Mouse (Mus musculus): ENCODE data around the gene Rgcc. TPM values are rescaled to one million over a fixed set of nuclear protein-coding genes. Genes with fewer than 3 reads are reported as not detected.

Rgcc gene
- polyA plus RNA-seq, 1 experiment from 2014 or later, result 173 TPM

- Histone ChIP-seq H3K36me3 (ENCODE audit: control insufficient read depth, insufficient read depth, low read length) (no peaks in the 10 kb centered on the region), H3K9me3 (ENCODE audit: control insufficient read depth, low read length) (peaks cover 4% of the 10 kb centered on the region; the same call in 1 of the 2 replicates), H3K4me2 (ENCODE audit: low read depth, low read length) (no peak overlapping the region), H3K27ac (ENCODE audit: low read length) (no peak overlapping the region), H3K4me3 (ENCODE audit: low read length) (no peak overlapping the region), H3K27me3 (ENCODE audit: control insufficient read depth, insufficient read depth, low read depth, low read length) (no peaks in the 10 kb centered on the region), H3K9ac (ENCODE audit: low read length) (no peak overlapping the region), H3K4me1 (replicated peaks; ENCODE audit: control insufficient read depth, insufficient read depth, low read length) (peaks cover 3% of the 10 kb centered on the region)
- WGBS, result 84% methylated on average over 6 of the region's 6 CpGs
- ATAC-seq (ENCODE audit: low read depth), result no peak
Observed at GRCm38 (mm10) chr14:79265738-79266137, 35.7 kb downstream of the Rgcc start.

- H3K4me1 ChIP-seq (replicated peaks; ENCODE audit: control insufficient read depth, insufficient read depth, low read length), result no peaks in the 10 kb centered on the region
- no peak overlapping the region for H3K4me2 ChIP-seq (ENCODE audit: low read depth, low read length)
- no peak for ATAC-seq (ENCODE audit: low read depth)
- no peaks in the 10 kb centered on the region for H3K27me3 ChIP-seq (ENCODE audit: control insufficient read depth, insufficient read depth, low read depth, low read length)
- H3K9ac ChIP-seq (ENCODE audit: low read length), result no peak overlapping the region
- H3K9me3 ChIP-seq (ENCODE audit: control insufficient read depth, low read length), result no peaks in the 10 kb centered on the region
- no peak overlapping the region for H3K4me3 ChIP-seq (ENCODE audit: low read length)
- H3K36me3 ChIP-seq (ENCODE audit: control insufficient read depth, insufficient read depth, low read length), result no peaks in the 10 kb centered on the region
- WGBS, result 75% methylated on average over 3 of the region's 3 CpGs
- H3K27ac ChIP-seq (ENCODE audit: low read length), result no peak overlapping the region
Observed at GRCm38 (mm10) chr14:79263321-79263720, 38.1 kb downstream of the Rgcc start.

GRCm38 (mm10) chr14:79262677-79263076 lies 38.8 kb downstream of the Rgcc start:
- H3K36me3 ChIP-seq (ENCODE audit: control insufficient read depth, insufficient read depth, low read length), result no peaks in the 10 kb centered on the region
- no peak overlapping the region for H3K4me3 ChIP-seq (ENCODE audit: low read length)
- no peaks in the 10 kb centered on the region for H3K9me3 ChIP-seq (ENCODE audit: control insufficient read depth, low read length)
- no peak for ATAC-seq (ENCODE audit: low read depth)
- WGBS, result 75% methylated on average over 4 of the region's 4 CpGs
- no peak overlapping the region for H3K4me2 ChIP-seq (ENCODE audit: low read depth, low read length)
- no peak overlapping the region for H3K9ac ChIP-seq (ENCODE audit: low read length)
- H3K4me1 ChIP-seq (replicated peaks; ENCODE audit: control insufficient read depth, insufficient read depth, low read length), result no peaks in the 10 kb centered on the region
- no peaks in the 10 kb centered on the region for H3K27me3 ChIP-seq (ENCODE audit: control insufficient read depth, insufficient read depth, low read depth, low read length)
- no peak overlapping the region for H3K27ac ChIP-seq (ENCODE audit: low read length)

GRCm38 (mm10) chr14:79259062-79259779 lies 42.2 kb downstream of the Rgcc start:
- no peak overlapping the region for H3K27ac ChIP-seq (ENCODE audit: low read length)
- no peak for ATAC-seq (ENCODE audit: low read depth)
- H3K4me3 ChIP-seq (ENCODE audit: low read length), result no peak overlapping the region
- no peak overlapping the region for H3K9ac ChIP-seq (ENCODE audit: low read length)
- WGBS, result 32% methylated on average over 10 of the region's 10 CpGs
- H3K27me3 ChIP-seq (ENCODE audit: control insufficient read depth, insufficient read depth, low read depth, low read length), result no peaks in the 10 kb centered on the region
- H3K36me3 ChIP-seq (ENCODE audit: control insufficient read depth, insufficient read depth, low read length), result no peaks in the 10 kb centered on the region
- no peak overlapping the region for H3K4me2 ChIP-seq (ENCODE audit: low read depth, low read length)
- H3K4me1 ChIP-seq (replicated peaks; ENCODE audit: control insufficient read depth, insufficient read depth, low read length), result no peaks in the 10 kb centered on the region
- H3K9me3 ChIP-seq (ENCODE audit: control insufficient read depth, low read length), result no peaks in the 10 kb centered on the region

GRCm38 (mm10) chr14:79256656-79257055 lies 44.8 kb downstream of the Rgcc start:
- Histone ChIP-seq H3K27me3 (ENCODE audit: control insufficient read depth, insufficient read depth, low read depth, low read length) (no peaks in the 10 kb centered on the region), H3K9me3 (ENCODE audit: control insufficient read depth, low read length) (no peaks in the 10 kb centered on the region), H3K4me1 (replicated peaks; ENCODE audit: control insufficient read depth, insufficient read depth, low read length) (no peaks in the 10 kb centered on the region), H3K4me2 (ENCODE audit: low read depth, low read length) (no peak overlapping the region), H3K27ac (ENCODE audit: low read length) (no peak overlapping the region), H3K9ac (ENCODE audit: low read length) (no peak overlapping the region), H3K36me3 (ENCODE audit: control insufficient read depth, insufficient read depth, low read length) (no peaks in the 10 kb centered on the region), H3K4me3 (ENCODE audit: low read length) (no peak overlapping the region)
- no peak for ATAC-seq (ENCODE audit: low read depth)
- 82% methylated on average over 5 of the region's 5 CpGs for WGBS

GRCm38 (mm10) chr14:79255786-79256185 lies 45.7 kb downstream of the Rgcc start:
- ATAC-seq (ENCODE audit: low read depth), result no peak
- H3K27ac ChIP-seq (ENCODE audit: low read length), result no peak overlapping the region
- H3K27me3 ChIP-seq (ENCODE audit: control insufficient read depth, insufficient read depth, low read depth, low read length), result no peaks in the 10 kb centered on the region
- H3K36me3 ChIP-seq (ENCODE audit: control insufficient read depth, insufficient read depth, low read length), result no peaks in the 10 kb centered on the region
- 73% methylated on average over 2 of the region's 2 CpGs for WGBS
- no peaks in the 10 kb centered on the region for H3K9me3 ChIP-seq (ENCODE audit: control insufficient read depth, low read length)
- no peak overlapping the region for H3K9ac ChIP-seq (ENCODE audit: low read length)
- no peak overlapping the region for H3K4me3 ChIP-seq (ENCODE audit: low read length)
- no peaks in the 10 kb centered on the region for H3K4me1 ChIP-seq (replicated peaks; ENCODE audit: control insufficient read depth, insufficient read depth, low read length)
- no peak overlapping the region for H3K4me2 ChIP-seq (ENCODE audit: low read depth, low read length)

GRCm38 (mm10) chr14:79251727-79252285 lies 49.6 kb downstream of the Rgcc start:
- Histone ChIP-seq H3K4me2 (ENCODE audit: low read depth, low read length) (no peak overlapping the region), H3K4me1 (replicated peaks; ENCODE audit: control insufficient read depth, insufficient read depth, low read length) (0 out of 2 replicates have a peak, but pooled peaks cover 4% of the 10 kb centered on the region), H3K27ac (ENCODE audit: low read length) (no peak overlapping the region), H3K36me3 (ENCODE audit: control insufficient read depth, insufficient read depth, low read length) (no peaks in the 10 kb centered on the region), H3K4me3 (ENCODE audit: low read length) (no peak overlapping the region), H3K9ac (ENCODE audit: low read length) (no peak overlapping the region), H3K27me3 (ENCODE audit: control insufficient read depth, insufficient read depth, low read depth, low read length) (no peaks in the 10 kb centered on the region), H3K9me3 (ENCODE audit: control insufficient read depth, low read length) (no peaks in the 10 kb centered on the region)
- 59% methylated on average over 5 of the region's 5 CpGs for WGBS
- no peak for ATAC-seq (ENCODE audit: low read depth)

- no peaks in the 10 kb centered on the region for H3K36me3 ChIP-seq (ENCODE audit: control insufficient read depth, insufficient read depth, low read length)
- no peak overlapping the region for H3K27ac ChIP-seq (ENCODE audit: low read length)
- ATAC-seq (ENCODE audit: low read depth), result no peak
- 64% methylated on average over 3 of the region's 3 CpGs for WGBS
- H3K4me1 ChIP-seq (replicated peaks; ENCODE audit: control insufficient read depth, insufficient read depth, low read length), result 0 out of 2 replicates have a peak, but pooled peaks cover 4% of the 10 kb centered on the region
- peaks cover 5% of the 10 kb centered on the region; the same call in 1 of the 2 replicates for H3K9me3 ChIP-seq (ENCODE audit: control insufficient read depth, low read length)
- no peaks in the 10 kb centered on the region for H3K27me3 ChIP-seq (ENCODE audit: control insufficient read depth, insufficient read depth, low read depth, low read length)
- H3K4me3 ChIP-seq (ENCODE audit: low read length), result no peak overlapping the region
- no peak overlapping the region for H3K4me2 ChIP-seq (ENCODE audit: low read depth, low read length)
- H3K9ac ChIP-seq (ENCODE audit: low read length), result no peak overlapping the region
Observed at GRCm38 (mm10) chr14:79244571-79244970, 56.9 kb downstream of the Rgcc start.

- Histone ChIP-seq H3K4me3 (ENCODE audit: low read length) (no peak overlapping the region), H3K27ac (ENCODE audit: low read length) (no peak overlapping the region), H3K9me3 (ENCODE audit: control insufficient read depth, low read length) (peaks cover 5% of the 10 kb centered on the region; the same call in 1 of the 2 replicates), H3K36me3 (ENCODE audit: control insufficient read depth, insufficient read depth, low read length) (no peaks in the 10 kb centered on the region), H3K4me1 (replicated peaks; ENCODE audit: control insufficient read depth, insufficient read depth, low read length) (no peaks in the 10 kb centered on the region), H3K27me3 (ENCODE audit: control insufficient read depth, insufficient read depth, low read depth, low read length) (no peaks in the 10 kb centered on the region), H3K4me2 (ENCODE audit: low read depth, low read length) (no peak overlapping the region), H3K9ac (ENCODE audit: low read length) (no peak overlapping the region)
- 78% methylated on average over 12 of the region's 12 CpGs for WGBS
- ATAC-seq (ENCODE audit: low read depth), result no peak
Observed at GRCm38 (mm10) chr14:79243038-79243883, 58.2 kb downstream of the Rgcc start.
